Mouse (Mus musculus) 3T3-L1 (cell line): ENCODE data around the gene Six4.
"Not testable (repeated sequence)": the region's sequence is repeated elsewhere in the genome, so short reads cannot be mapped to it uniquely, and the experiment has no call there.

Experiments
- DNase-seq: peaks from one replicate; pipeline ENCODE4 v3.0.0-alpha.2; 2015; ENCODE audit warnings: low read depth, low spot score

Six4 gene

GRCm38 (mm10) chr12:73113196-73113595 lies at the start of gene Six4:
Six4 (minus strand) TSS chr12:73113456.
- peak; percentile 93 for DNase-seq

GRCm38 (mm10) chr12:73162408-73163181 lies 49.3 kb upstream of the Six4 start:
- DNase-seq, result no peak

GRCm38 (mm10) chr12:73160341-73160740 lies 47.1 kb upstream of the Six4 start:
- DNase-seq, result peak; percentile 31

GRCm38 (mm10) chr12:73154150-73154549 lies 40.9 kb upstream of the Six4 start:
- DNase-seq, result no peak

GRCm38 (mm10) chr12:73151038-73151437 lies 37.8 kb upstream of the Six4 start:
- DNase-seq, result not testable (repeated sequence)

GRCm38 (mm10) chr12:73147236-73147635 lies 34.0 kb upstream of the Six4 start:
- DNase-seq, result peak; percentile 99

- peak; percentile 63 for DNase-seq
Measured at GRCm38 (mm10) chr12:73140732-73141131, 27.5 kb upstream of the Six4 start.

- no peak for DNase-seq
Measured at GRCm38 (mm10) chr12:73125250-73125649, 12.0 kb upstream of the Six4 start.

- DNase-seq, result peak; percentile 90
Measured at GRCm38 (mm10) chr12:73123093-73124041, 10.1 kb upstream of the Six4 start, which contains the start of gene Mnat1. Mnat1 (plus strand) TSS chr12:73123717.

GRCm38 (mm10) chr12:73112326-73113087 lies 749 bp downstream of the Six4 start:
- DNase-seq, result peak; percentile 65

GRCm38 (mm10) chr12:73111561-73112325 lies 1.5 kb downstream of the Six4 start:
- peak; percentile 65 for DNase-seq

GRCm38 (mm10) chr12:73110431-73111111 lies 2.7 kb downstream of the Six4 start:
- peak; percentile 90 for DNase-seq

GRCm38 (mm10) chr12:73107821-73108220 lies 5.4 kb downstream of the Six4 start:
- DNase-seq, result peak; percentile 61

GRCm38 (mm10) chr12:73103713-73104112 lies 9.5 kb downstream of the Six4 start:
- no peak for DNase-seq

GRCm38 (mm10) chr12:73098593-73098992 lies 14.7 kb downstream of the Six4 start:
- no peak for DNase-seq

- not testable (repeated sequence) for DNase-seq
Measured at GRCm38 (mm10) chr12:73096177-73096576, 17.1 kb downstream of the Six4 start.

GRCm38 (mm10) chr12:73094605-73095004 lies 18.7 kb downstream of the Six4 start:
- no peak for DNase-seq

- no peak for DNase-seq
Measured at GRCm38 (mm10) chr12:73094189-73094588, 19.1 kb downstream of the Six4 start.

- no peak for DNase-seq
Measured at GRCm38 (mm10) chr12:73090672-73091335, 22.5 kb downstream of the Six4 start.

- peak; percentile 70 for DNase-seq
Measured at GRCm38 (mm10) chr12:73088911-73089310, 24.3 kb downstream of the Six4 start.
